Mouse (Mus musculus): ENCODE measurements around the gene Wnt5a.

- TF ChIP-seq CTCF (IDR thresholded peaks at IDR 0.05; ENCODE audit: borderline replicate concordance, extremely low read depth, insufficient read depth, insufficient read length) = no peak
- no peak for TF ChIP-seq POLR2A (IDR thresholded peaks at IDR 0.05; ENCODE audit: borderline replicate concordance, extremely low read depth, insufficient read depth, insufficient read length, poor library complexity, severe bottlenecking)
These were observed 2.5 kb downstream of the Wnt5a start for GRCm38 (mm10) chr14:28507011-28507410.

All from brain, embryonic 14.5 days (tissue).